Mouse (Mus musculus) stomach, postnatal 0 days (tissue): ENCODE data around the gene Nradd.

Source experiments
- CTCF ChIP-seq: IDR thresholded peaks from 2 replicates; pipeline ENCODE4 v1.5.1; 2016; ENCODE audit warnings: antibody characterized with exemption, low read depth, mild to moderate bottlenecking, moderate library complexity
- EP300 ChIP-seq: optimal IDR thresholded peaks from 2 replicates; pipeline ENCODE3; 2016; ENCODE audit warnings: antibody characterized with exemption

DNA sequence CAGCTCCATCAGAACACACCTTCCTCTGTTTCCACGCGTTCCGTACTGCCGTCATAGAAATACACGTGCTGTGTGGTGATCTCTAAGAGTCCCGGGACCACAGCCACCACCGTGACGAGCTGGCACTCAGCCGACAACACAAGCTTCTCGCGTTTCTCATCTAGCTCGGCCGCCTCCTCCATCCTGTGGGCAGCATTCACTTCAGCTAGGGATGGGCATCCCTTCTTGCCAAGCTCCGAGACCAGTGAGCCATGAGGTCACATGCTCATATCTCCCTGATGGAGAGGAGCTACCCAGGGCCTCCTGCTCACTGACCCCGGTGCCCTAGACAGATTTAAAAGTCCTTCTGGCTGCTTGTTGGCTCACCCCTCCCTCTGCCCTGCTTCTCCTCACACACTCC lies 5.9 kb upstream of the Nradd start:
- TF ChIP-seq CTCF (no peak), EP300 (no peak)
